Mouse (Mus musculus) yolk sac, embryonic 10.5 days (tissue): Measurements from ENCODE around the gene Lrrc17.

Experiments used
- DNase-seq: peaks from one replicate; pipeline ENCODE4 v3.0.0-alpha.2; 2017; ENCODE audit warnings: low spot score

Gene Lrrc17

GRCm38 (mm10) chr5:21543409-21544201, at the start of gene Lrrc17:
Gene Lrrc17, plus strand, starts transcription at chr5:21543559.
- DNase-seq = peak; percentile 53

- no peak for DNase-seq
Measured at GRCm38 (mm10) chr5:21494781-21495180, 48.6 kb upstream of the Lrrc17 start.

GRCm38 (mm10) chr5:21496321-21496720, 47.0 kb upstream of the Lrrc17 start:
- DNase-seq = no peak

GRCm38 (mm10) chr5:21496881-21497280, 46.5 kb upstream of the Lrrc17 start:
- DNase-seq = no peak

GRCm38 (mm10) chr5:21498490-21498889, 44.9 kb upstream of the Lrrc17 start:
- no peak for DNase-seq

GRCm38 (mm10) chr5:21498925-21499324, 44.4 kb upstream of the Lrrc17 start:
- DNase-seq = no peak

GRCm38 (mm10) chr5:21500133-21500532, 43.2 kb upstream of the Lrrc17 start:
- no peak for DNase-seq

- DNase-seq = no peak
Measured at GRCm38 (mm10) chr5:21500941-21501340, 42.4 kb upstream of the Lrrc17 start.

GRCm38 (mm10) chr5:21502936-21503610, 40.3 kb upstream of the Lrrc17 start:
- no peak for DNase-seq

- DNase-seq = no peak
Measured at GRCm38 (mm10) chr5:21505159-21505558, 38.2 kb upstream of the Lrrc17 start.

- no peak for DNase-seq
Measured at GRCm38 (mm10) chr5:21506887-21507286, 36.5 kb upstream of the Lrrc17 start.

- DNase-seq = no peak
Measured at GRCm38 (mm10) chr5:21509801-21510200, 33.6 kb upstream of the Lrrc17 start.

- no peak for DNase-seq
Measured at GRCm38 (mm10) chr5:21513363-21513762, 30.0 kb upstream of the Lrrc17 start.

- no peak for DNase-seq
Measured at GRCm38 (mm10) chr5:21517562-21517961, 25.8 kb upstream of the Lrrc17 start.

GRCm38 (mm10) chr5:21518207-21518606, 25.2 kb upstream of the Lrrc17 start:
- DNase-seq = no peak

- no peak for DNase-seq
Measured at GRCm38 (mm10) chr5:21519166-21519565, 24.2 kb upstream of the Lrrc17 start.

- peak; percentile 4 for DNase-seq
Measured at GRCm38 (mm10) chr5:21526835-21527485, 16.4 kb upstream of the Lrrc17 start.

- DNase-seq = no peak
Measured at GRCm38 (mm10) chr5:21527488-21527911, 15.9 kb upstream of the Lrrc17 start.

- no peak for DNase-seq
Measured at GRCm38 (mm10) chr5:21528068-21528842, 15.1 kb upstream of the Lrrc17 start.

GRCm38 (mm10) chr5:21529110-21529720, 14.1 kb upstream of the Lrrc17 start:
- no peak for DNase-seq

- DNase-seq = no peak
Measured at GRCm38 (mm10) chr5:21532126-21532525, 11.2 kb upstream of the Lrrc17 start.

GRCm38 (mm10) chr5:21532921-21533320, 10.4 kb upstream of the Lrrc17 start:
- DNase-seq = no peak
